Mouse (Mus musculus) lung, adult 2 months (tissue): ENCODE results near the gene Dhx57.

Experiments
- CTCF ChIP-seq: fragments of 200-500 bp; IDR thresholded peaks from 2 replicates; pipeline ENCODE4 v1.5.1; 2011; ENCODE audit warnings: mild to moderate bottlenecking, low read length, control low read depth; ENCODE audit not compliant: insufficient read depth
- POLR2A ChIP-seq: fragments of 200-500 bp; IDR thresholded peaks from 2 replicates; pipeline ENCODE4 v1.6.1; 2011; ENCODE audit warnings: low read depth, mild to moderate bottlenecking, control low read depth, low read length, borderline replicate concordance; ENCODE audit errors: extremely low read depth

DNA sequence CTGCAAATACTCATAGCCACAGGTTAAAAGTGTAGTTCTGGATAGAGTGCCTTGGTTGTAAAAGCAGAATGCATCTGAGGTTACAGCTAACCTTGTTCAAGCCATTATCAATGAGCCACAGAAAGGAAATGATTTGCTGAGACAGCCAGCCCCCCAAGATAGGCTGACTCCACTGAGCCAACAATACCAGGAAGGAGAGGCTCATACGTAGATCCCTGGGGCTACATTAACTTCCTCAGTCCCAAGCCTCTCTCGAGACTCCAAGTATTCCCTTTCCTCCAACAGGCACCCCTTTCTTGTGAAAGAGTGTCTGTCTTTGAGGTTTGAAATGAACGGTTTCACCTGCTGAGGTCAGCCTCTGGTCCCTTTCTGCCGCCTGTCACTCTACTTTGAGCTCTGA lies 5.8 kb downstream of the Dhx57 start:
- TF ChIP-seq POLR2A (no peak), CTCF (no peak)
